Mouse (Mus musculus) spleen, postnatal 14 days (tissue): Measurements from ENCODE around the gene Rcor1.

Source experiments
- DNase-seq, 2 experiments: peaks; one replicate each; pipeline ENCODE4 v3.0.0; 2021 to 2022; ENCODE audit warnings: low spot score in 2 of 2

Gene Rcor1

DNA sequence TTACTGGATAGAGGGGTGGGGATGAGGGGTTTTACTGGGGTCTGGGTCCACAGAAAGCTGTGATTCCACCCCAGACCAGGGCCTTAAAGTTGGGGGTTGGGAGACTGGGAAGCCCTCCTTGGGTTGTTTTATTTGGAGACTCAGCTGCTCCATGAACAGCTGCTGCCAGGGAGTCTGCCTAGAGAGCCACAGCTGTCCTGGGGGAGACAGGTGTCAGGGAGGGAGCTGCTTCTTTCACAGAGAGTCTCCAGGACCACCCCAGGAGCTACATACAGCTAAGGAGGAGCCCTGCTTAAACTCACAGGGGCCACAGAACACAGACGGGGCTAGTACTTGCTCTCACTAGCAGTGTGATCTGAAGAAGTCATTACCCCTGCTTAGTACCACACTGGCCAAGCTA, 18.0 kb upstream of the Rcor1 start:
- no peak for DNase-seq

DNA sequence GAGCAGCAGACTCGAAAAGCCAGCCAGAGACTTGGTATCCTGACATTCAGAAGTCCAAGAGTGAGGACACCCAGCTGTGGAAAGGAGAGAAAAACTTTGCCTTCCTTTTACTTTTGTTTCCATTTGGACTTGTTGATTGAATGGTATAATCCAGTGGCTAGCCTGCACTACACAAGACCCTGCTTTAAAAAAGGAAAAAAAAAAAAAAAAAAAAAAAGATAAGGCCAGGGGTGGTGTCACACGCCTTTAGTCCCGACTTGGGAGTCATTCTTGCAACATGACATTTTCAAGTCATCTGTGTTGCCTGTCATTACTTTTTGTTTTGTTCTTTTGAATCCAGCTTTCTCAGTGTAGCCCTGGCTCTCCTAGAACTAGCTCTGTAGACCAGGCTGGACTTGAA, 17.6 kb upstream of the Rcor1 start:
- DNase-seq = no peak

DNA sequence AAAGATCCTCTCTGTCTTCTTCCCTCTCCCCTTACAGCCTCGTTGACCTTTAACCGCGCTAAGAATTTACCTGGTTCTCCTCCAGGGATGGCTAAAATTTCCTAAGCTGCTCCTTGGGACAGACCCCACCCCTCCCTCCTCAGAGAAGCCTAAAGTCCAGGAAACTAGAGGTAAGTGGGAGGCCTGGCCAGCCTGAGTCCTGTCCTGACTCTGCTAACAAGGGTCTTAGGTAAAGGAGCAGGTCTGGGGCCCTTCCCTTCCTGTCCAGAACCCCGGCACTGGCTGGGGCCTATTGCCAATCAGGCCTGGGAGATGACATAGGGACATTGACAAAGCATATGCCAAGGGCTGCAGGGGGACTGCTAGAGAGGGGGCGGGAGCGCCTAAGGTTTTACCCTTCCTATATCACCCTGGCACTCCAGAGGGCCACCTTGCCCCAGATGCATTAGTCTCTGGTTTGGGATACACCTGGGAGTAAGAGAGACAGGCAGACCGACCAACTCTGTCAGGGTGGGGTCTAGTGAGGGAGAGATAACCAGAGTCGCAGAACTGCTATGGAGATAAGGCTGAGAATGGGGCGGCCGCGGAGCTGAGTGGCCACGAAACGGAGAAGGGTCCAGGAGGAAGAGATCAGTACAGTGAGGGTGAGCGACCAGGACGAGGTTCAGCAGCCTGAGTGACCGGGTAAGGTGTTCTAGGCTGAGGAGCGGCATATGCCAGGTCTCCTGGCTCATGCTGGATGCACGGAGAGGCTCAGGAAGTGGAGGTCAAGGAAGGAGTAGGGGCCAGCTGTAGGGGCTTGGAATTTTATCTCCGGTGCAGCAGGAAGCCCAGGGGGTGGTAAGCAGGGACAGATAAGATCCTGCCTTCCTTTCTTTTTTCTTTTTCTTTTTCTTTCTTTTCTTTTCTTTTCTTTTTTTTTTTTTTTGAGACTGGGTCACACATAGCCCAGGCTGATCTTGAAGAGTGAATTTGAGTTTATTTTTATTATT, 10.7 kb upstream of the Rcor1 start:
- no peak for DNase-seq

DNA sequence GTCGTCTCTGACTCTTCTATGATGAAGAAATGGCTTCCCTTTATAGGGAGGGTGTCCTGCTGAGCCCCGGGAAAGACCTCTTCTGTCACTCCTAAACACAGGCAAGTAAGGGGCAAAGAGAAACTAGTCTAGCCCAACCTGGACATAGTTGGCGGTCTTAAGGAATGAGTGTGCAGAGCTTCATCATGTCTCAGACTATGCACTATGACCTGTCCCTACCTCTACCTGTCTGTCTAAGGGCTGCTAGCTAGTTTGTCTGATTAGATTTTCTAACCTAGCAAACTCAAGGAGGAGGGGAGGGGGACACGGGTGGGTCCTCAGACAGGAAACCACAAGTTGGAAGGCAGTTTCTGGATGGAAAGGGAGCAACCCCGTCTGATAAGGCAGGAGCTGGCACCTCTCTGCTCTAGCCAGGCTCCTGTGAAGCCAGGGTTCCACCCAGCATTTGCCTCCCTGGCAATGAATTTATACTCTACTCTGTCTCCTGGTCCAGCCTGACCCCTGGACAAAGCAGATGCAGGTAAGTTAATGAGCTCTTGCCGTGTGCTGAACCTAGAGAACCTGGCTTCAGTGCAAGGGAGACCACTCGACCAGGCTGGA, 9.8 kb upstream of the Rcor1 start:
- no peak for DNase-seq

DNA sequence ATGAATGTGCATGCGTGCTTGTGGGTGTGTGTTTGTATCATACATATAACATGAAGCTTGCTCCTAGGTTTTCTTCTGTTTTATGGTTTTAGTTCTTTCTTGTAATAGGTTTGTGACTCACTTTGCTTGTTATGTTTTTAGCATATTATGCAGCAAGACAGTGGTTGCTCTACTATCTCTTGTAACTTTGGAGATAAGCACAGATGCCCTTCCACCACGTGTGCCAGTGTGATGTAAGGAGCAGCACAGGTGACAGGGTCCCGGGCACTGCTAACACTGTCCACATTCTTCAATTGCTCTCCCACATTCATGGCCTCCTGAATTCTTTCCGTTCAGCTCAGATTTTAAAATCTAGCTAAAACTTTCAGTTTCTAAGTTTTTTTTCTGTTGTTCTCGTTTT, 6.3 kb upstream of the Rcor1 start:
- no peak for DNase-seq

DNA sequence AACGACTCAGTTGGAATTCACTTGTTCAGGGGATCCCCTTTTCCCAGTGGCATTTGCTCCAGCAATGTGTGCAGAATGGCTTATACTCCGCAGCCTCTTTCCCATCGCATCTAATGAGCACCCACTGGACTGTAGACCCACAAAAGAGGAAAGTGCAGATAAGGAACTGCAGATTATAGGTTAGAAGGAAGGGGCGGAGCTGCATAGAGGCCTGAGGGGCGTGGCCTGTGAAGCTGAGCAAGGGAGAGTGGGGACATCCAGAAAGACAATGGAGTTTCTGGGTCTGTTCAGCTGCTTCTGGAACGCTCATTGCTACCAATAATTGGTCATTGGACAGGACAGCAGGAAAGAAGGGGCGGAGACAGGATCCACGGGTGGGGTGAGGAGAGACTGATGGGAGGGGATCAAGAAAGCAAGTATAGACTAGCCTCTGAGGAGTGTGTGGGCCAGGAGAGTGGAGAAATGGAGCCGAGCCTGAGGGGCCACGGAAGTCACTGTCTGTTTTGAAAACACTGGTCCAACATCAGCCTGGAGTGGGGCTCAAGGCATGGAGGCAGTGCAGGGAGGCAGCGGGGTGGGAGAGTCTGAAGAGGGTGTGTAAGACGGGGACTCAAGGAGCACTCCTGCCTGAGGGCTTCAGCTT, 3.8 kb upstream of the Rcor1 start:
- peak; percentile 47 to 52 for DNase-seq

DNA sequence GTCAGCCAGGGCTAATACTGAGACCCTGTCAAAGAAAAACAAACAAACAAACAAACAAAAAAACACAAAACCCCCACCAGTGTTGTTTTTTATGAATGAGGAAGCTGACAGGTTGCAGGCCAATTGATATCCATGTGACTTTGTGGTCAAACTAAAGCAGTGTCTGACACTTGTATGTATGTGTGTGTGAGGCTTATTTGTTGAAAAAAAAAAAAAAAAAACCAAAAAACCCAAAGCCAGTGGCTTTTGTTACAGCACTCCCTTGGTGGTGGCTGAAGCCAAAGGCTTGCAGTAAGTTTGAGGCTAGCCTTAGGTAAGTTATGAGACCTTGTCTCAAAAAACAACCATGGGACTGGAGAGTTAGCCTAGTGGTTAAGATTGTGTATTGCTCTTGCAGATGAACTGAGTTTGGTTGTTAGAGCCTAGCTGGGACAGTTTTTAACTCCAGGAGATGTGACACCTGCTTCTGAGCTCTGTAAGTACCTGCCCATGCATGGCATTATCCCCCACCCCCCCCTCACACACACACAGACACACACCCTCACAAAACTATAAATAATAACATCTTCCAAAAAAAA, 2.9 kb upstream of the Rcor1 start:
- no peak for DNase-seq

DNA sequence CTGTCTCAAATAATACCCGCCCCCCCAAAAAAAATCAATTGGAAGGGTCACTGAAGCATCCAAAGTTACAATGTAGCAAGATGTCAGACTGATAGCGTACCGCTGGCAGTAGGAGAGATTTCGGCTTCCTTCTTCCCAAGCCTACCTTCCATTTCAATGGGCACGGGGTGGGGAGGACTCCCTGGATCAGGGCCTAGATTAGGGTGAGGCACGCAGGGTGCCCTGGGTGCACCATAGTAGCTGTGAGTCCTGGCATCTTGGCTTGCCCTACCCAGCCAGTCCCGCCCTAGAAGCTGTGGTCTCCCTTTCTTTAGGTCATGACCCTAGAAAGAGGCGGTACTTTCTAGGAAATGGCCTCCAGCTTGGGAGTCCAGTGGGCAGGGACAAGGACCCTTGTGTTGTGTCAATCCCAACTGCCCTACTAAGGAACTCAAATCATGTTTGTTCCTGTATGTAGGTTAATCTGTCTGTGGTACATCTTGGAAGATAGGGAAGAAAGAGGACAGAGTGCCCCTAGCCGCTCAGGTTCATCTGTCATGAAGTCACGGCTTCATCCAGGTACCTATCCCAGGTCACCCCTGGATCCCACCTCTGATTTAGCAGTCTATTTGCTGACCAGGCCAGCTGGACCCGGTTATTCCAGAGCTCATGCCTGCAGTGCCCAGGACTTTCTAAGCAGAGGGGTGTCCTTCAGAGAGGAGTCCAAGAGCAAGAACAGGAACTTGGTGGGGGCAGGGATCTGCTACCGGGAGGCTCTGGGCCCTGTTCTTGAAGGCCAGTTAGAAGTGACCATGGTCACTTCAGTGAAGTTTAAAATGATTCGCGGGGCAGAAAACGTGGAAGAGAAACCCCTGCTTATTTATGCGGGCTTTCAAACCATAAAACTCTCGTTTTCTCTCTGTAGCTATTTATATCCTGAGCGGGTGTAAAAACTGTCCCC, 1.6 kb upstream of the Rcor1 start:
- DNase-seq = no peak

DNA sequence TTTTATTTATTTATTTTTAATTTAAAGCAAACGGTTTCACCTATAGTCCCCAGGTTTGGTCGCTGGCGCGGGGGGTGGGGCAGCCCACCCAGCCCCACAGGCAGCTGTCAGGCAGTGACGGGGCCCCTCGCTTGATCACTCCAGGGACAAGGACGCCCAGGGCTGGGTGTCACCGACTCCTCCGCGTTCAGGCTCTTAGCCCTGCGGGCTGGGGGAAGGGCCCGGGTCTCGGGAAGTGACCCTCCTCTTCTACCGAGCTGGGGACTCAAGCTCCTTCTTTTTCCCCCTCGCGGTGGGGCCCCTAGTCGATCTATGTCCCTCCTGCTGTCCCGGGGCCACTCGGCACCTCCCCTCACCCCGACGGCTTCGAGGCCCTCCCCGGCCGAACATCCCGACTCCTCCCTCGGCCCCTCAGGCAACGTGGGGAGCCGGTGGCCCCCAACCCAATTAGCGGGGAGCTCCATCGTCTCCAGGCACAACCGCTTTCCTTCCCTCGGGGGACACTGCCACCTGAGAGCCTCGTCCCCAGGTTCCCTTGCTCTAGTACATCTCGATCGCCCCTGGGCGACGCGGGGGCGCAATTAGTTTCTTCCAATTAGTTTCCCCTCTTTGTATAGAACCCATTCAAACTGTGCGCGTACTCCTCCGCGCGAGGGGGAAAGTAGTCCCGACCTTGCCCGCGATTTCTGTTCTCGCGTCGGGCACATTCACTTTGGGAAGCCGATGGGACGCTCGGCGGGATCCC, 748 bp upstream of the Rcor1 start:
- DNase-seq = peak; percentile 43 to 53

DNA sequence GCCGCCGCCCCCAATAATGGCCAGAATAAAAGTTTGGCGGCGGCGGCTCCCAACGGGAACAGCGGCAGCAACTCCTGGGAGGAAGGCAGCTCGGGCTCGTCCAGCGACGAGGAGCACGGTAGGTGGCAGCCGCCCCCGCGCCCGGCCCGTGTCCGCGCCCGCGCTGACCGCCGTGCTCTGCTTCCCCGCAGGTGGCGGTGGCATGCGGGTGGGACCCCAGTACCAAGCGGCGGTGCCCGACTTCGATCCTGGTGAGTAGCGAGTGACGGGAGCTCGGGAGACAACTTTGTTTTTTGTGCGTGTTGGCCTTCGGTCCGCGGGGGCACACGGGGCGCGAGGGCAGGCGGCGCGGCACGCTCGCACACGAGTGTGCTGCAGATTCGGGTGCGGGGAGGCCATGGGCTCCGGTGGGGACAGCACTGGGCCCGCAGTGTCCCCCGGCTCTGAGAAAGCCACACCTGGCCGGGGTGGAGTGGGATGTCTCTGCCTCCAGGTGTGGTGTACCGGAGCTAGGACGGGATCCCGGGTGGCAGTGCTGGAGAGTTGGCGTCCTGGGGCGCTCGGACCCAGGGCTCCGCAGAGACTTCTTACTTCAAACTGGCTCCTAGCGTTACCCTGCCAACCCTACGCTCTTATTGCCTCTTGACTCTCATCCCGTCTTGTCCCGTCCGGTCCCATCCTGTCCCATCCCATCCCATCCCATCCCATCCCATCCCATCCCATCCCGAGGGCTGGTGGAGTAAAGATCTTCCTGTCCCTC, 800 bp downstream of the Rcor1 start:
- DNase-seq = peak; percentile 30 to 36

DNA sequence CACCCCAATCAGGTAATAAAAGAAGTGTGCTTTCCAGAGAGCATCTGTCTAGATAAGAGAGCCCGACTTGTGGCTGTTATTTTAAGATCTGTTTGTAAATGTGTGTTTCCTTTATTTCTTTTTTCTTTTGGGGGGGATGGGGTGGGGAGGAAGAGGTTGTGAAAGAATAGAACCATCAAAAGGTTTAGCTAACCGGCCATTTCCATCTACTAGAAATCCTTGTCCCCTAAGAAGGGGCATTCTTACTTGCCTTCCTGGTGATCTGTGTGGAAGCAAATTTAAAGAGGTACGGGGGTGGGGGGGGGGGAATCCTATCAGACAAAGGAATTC, 1.3 kb downstream of the Rcor1 start:
- DNase-seq = no peak

DNA sequence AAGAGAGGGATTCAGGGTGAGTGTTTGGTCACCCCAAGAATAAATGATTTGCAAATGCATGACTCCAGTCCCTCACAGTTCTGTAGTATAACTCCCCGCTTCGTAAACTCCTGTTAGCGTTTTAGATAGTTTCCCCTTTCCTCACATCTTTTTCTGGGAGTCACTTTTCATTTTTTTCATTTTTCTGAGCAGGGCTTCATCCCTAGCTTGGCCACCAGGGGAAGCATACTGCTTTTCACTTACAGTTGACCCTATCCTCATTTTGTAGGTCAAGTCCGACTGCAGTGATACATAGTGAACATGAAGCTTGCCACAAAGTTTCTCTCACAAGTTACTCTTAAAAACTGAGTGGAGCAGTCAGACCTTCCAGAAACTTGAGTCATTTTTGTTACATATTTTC, 2.0 kb downstream of the Rcor1 start:
- DNase-seq = peak in 1 of 2 experiments; percentile 21

DNA sequence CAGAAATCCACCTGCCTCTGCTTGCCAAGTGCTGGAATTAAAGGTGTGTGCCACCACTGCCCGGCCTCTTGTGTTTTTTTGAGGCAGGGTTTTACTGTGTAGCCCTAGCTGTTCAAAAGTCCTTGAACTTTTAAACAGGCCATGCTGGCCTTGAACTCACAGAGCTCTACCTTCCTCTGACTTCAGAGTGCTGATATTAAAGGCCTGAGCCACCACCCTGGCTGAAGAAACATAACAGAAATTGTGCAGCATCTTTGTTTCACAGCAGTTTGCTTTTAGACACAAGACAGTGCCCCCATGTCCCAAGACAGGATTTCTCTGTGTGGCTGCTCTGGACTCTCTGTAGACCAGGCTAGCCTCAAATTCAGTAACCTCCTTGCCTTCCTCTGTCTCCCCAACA, 3.2 kb downstream of the Rcor1 start:
- no peak for DNase-seq

DNA sequence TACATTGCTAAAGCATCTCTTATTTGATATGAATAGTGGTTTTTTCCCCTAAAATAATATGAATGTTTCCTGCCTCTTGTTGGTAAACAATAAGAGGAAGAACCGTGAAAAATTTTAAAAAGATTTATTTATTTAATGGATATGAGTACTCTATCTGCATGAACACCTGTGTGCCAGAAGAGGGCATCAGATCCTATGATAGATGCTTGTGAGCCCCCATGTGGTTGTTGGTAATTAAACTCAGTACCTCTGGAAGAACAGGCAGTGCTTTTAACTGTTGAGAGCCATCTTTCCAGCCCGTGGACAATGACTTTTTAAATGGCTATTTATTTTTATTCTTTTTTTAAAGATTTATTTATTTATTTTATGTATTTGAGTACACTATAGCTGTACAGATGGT, 5.7 kb downstream of the Rcor1 start:
- no peak for DNase-seq

DNA sequence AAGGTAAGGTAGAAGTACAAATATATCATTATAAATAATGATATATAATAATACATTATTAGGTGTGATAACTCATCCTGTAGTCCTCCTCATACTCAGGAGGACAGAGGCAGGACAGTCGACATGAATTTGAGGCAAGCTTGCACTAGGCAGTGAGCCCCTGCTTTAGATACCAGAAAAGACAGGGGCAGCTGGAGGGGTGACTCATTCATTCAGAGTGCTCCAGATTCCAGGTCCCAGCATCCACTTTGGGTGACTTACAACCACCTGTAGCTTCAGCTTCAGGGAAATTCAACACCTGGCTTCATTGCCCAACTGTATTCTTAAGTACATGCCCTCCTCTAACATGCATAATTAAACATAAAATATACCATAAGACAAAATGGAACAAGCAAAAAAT, 7.7 kb downstream of the Rcor1 start:
- DNase-seq = no peak

DNA sequence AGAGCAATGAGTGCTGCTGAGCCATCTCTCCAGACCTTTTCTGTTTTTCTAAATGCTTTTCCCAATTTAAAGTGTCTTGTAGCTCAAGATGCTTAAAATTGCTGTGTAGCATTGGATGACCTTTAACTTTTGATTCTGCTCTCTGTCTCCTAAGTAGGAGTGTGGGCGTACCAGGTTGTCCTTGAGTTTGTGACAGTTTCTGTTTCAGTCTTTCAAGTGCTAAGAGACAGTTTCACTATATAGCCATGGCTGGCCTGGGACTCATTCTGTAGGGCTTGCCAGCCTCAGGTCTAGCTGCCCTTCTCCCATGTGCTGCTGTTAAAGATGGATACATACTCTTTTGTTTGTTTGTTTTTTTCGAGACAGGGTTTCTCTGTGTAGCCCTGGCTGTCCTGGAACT, 9.1 kb downstream of the Rcor1 start:
- DNase-seq = no peak

DNA sequence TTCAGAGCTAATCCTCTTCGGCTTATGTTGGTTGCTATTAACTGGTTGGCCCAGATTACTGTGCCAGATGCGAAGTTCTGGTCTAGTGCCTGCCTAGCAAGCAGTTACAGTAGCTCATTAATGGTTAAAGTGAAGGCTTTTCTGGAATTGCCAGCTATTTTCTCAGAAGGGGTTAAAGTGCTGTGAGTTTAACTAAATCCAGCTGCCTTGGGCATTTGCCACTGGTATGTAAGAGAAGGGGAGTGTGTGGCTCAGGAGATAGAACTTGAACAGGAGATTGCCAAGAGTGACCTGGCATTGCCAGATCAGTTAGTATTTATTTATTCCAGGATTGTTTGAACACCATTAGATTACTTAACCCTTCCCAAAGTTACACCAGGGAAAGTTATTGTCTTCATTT, 11.1 kb downstream of the Rcor1 start:
- DNase-seq = no peak

DNA sequence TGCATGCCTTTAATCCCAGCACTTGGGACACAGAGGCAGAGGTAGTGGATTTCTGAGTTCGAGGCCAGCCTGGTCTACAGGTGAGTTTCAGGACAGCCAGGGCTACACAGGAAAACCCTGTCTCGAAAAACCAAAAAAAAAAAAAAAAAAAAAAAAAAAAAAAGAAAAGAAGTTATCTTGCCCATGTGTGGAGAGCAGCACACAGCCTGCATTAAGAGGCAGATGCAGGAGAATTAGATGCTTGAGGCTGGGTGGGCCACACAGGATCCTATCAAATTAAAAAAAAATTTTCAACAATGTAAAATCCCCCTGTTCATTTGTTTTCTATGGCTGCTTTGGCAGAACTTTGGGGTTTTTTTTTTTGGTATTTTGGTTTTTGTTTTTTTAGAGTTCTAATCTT, 24.2 kb downstream of the Rcor1 start:
- no peak for DNase-seq

DNA sequence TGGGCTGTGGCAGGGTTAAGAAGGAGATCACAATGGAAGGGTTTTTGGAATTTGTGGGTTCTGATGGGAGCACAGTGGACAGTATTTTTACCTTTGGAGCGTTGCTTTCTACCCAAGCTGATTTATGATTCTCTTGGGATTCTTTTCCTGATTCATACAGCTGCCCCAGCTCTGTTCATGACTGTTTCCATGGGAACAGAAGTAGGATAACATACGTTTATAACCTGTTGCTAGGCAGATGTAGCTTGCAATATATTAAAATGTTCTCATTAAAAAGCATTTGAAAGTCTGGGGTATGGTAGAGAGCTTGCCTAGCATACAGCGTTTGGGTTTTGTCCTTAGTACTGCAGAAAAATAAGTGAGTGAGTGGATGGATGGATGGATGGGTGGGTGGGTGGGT, 25.1 kb downstream of the Rcor1 start:
- DNase-seq = no peak

DNA sequence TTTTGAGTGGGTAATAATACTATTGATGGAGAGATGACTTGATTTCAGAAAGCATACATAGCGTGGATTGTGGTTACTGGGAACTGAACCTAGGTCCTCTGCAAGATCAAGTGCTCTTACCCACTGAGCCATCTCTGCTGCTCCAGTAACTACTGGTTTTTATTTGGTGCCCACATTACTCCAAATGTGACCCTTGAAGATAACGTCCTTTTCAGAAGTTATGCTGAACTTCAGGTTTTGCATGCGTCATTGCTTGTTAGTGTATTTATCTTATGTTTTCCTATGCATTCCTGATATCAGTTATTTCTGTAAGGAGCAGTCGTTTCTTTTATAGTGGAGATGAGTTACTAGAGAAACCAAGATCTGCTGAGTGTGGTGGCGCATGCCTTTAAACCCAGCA, 26.2 kb downstream of the Rcor1 start:
- no peak for DNase-seq
